Mouse (Mus musculus) CH12.LX (cell line): ENCODE data around the gene Ccdc146. TPM values are rescaled to one million over a fixed set of nuclear protein-coding genes. Genes with fewer than 3 reads are reported as not detected.

Source experiments
- DNase-seq: peaks from one replicate; pipeline ENCODE4 v3.0.0-alpha.2; 2013; ENCODE audit errors: extremely low read depth
- H3K27ac ChIP-seq: 2 replicates; pipeline ENCODE4 v1.5.1; 2012; ENCODE audit warnings: low read depth, mild to moderate bottlenecking, control low read depth, moderate library complexity; ENCODE audit not compliant: insufficient read depth
- H3K27me3 ChIP-seq: replicated peaks from 2 replicates; pipeline ENCODE3; 2012; ENCODE audit warnings: inconsistent platforms
- H3K36me3 ChIP-seq, 2 experiments: replicated peaks in 1 of 2; 2 replicates each; pipeline versions ENCODE3 to v1.6.1; 2012; ENCODE audit warnings: inconsistent platforms in 1 of 2, low read length in 1 of 2, mild to moderate bottlenecking in 1 of 2, mixed read lengths in 1 of 2, moderate library complexity in 1 of 2; ENCODE audit not compliant: control insufficient read depth in 1 of 2, insufficient read depth in 1 of 2
- H3K4me1 ChIP-seq, 2 experiments: 2 replicates each; pipeline ENCODE4 v1.6.1; 2012; ENCODE audit warnings: inconsistent platforms in 1 of 2, moderate library complexity in 1 of 2; ENCODE audit not compliant: insufficient read depth in 2 of 2, control insufficient read depth in 1 of 2
- H3K4me2 ChIP-seq: 2 replicates; pipeline ENCODE4 v1.6.1; 2012; ENCODE audit warnings: low read depth, mild to moderate bottlenecking, control low read depth; ENCODE audit not compliant: poor library complexity, insufficient read depth, severe bottlenecking
- H3K4me3 ChIP-seq, 3 experiments: fragments of 150-350 bp in 1 of 3; sonication (generic) in 1 of 3; replicated peaks in 1 of 3; 2 replicates each; pipeline versions ENCODE3 to v1.5.1; 2011 to 2012; ENCODE audit warnings: low read depth in 2 of 3, low read length in 2 of 3, mild to moderate bottlenecking in 2 of 3, moderate library complexity in 2 of 3, control low read depth in 1 of 3, improper control_type of control experiment in 1 of 3, inconsistent platforms in 1 of 3, mixed read lengths in 1 of 3; ENCODE audit not compliant: poor library complexity in 1 of 3
- H3K79me2 ChIP-seq: replicated peaks from 2 replicates; pipeline ENCODE4 v1.6.1; 2012; ENCODE audit warnings: mild to moderate bottlenecking, moderate library complexity; ENCODE audit not compliant: control insufficient read depth, poor library complexity, insufficient read depth, severe bottlenecking; ENCODE audit errors: extremely low read depth
- H3K9ac ChIP-seq: 2 replicates; pipeline ENCODE4 v1.6.1; 2012; ENCODE audit warnings: low read depth, mild to moderate bottlenecking, control low read depth, moderate library complexity; ENCODE audit not compliant: insufficient read depth
- H3K9me3 ChIP-seq: replicated peaks from 2 replicates; pipeline ENCODE3; 2012; ENCODE audit warnings: low read length, inconsistent platforms, mixed read lengths
- CHD1 ChIP-seq: IDR thresholded peaks from 2 replicates; pipeline ENCODE4 v1.6.1; 2012; ENCODE audit warnings: low read depth, low read length, improper control_type of control experiment, inconsistent platforms
- CHD2 ChIP-seq: IDR thresholded peaks from 2 replicates; pipeline ENCODE4 v1.6.1; 2011; ENCODE audit warnings: low read length, improper control_type of control experiment
- CTCF ChIP-seq, 2 experiments: IDR thresholded peaks in 1 of 2; conservative IDR thresholded peaks in 1 of 2; 2 replicates each; pipeline ENCODE4 v1.5.1; 2011 to 2012; ENCODE audit warnings: low read depth in 2 of 2, low read length in 2 of 2, improper control_type of control experiment in 1 of 2, inconsistent platforms in 1 of 2, mild to moderate bottlenecking in 1 of 2, moderate library complexity in 1 of 2
- E2F4 ChIP-seq: IDR thresholded peaks from 2 replicates; pipeline ENCODE4 v1.6.1; 2011; ENCODE audit warnings: low read depth, low read length, improper control_type of control experiment; ENCODE audit not compliant: insufficient replicate concordance
- EP300 ChIP-seq: IDR thresholded peaks from 2 replicates; pipeline ENCODE4 v1.6.1; 2011; ENCODE audit warnings: low read length, improper control_type of control experiment
- ETS1 ChIP-seq: conservative IDR thresholded peaks from 2 replicates; pipeline ENCODE4 v1.6.1; 2012; ENCODE audit warnings: low read depth, mild to moderate bottlenecking, inconsistent platforms, low read length, improper control_type of control experiment, moderate library complexity
- JUN ChIP-seq: IDR thresholded peaks from 2 replicates; pipeline ENCODE4 v1.6.1; 2011; ENCODE audit warnings: low read depth, mild to moderate bottlenecking, low read length, improper control_type of control experiment, moderate library complexity; ENCODE audit not compliant: insufficient read depth
- JUND ChIP-seq: conservative IDR thresholded peaks from 2 replicates; pipeline ENCODE4 v1.6.1; 2011; ENCODE audit warnings: low read depth, low read length, improper control_type of control experiment
- MAFK ChIP-seq: IDR thresholded peaks from 2 replicates; pipeline ENCODE4 v1.6.1; 2011; ENCODE audit warnings: low read length, improper control_type of control experiment; ENCODE audit not compliant: insufficient replicate concordance
- MEF2A ChIP-seq: IDR thresholded peaks from 2 replicates; pipeline ENCODE4 v1.6.1; 2014; ENCODE audit warnings: low read depth, mild to moderate bottlenecking, inconsistent platforms, low read length, improper control_type of control experiment, borderline replicate concordance
- MYC ChIP-seq: IDR thresholded peaks from 2 replicates; pipeline ENCODE4 v1.6.1; 2011; ENCODE audit warnings: low read depth, mild to moderate bottlenecking, improper control_type of control experiment, low read length
- NRF1 ChIP-seq: IDR thresholded peaks from 2 replicates; pipeline ENCODE4 v1.6.1; 2014; ENCODE audit warnings: low read depth, mild to moderate bottlenecking, inconsistent platforms, low read length, improper control_type of control experiment, moderate library complexity
- POLR2AphosphoS2 ChIP-seq: IDR thresholded peaks from 2 replicates; pipeline ENCODE4 v1.6.1; 2011; ENCODE audit warnings: low read depth, low read length, improper control_type of control experiment
- RCOR1 ChIP-seq: conservative IDR thresholded peaks from 2 replicates; pipeline ENCODE4 v1.6.1; 2012; ENCODE audit warnings: low read depth, mild to moderate bottlenecking, inconsistent platforms, low read length, improper control_type of control experiment
- SMC3 ChIP-seq: IDR thresholded peaks from 2 replicates; pipeline ENCODE4 v1.6.1; 2011; ENCODE audit warnings: low read depth, low read length, improper control_type of control experiment
- TBP ChIP-seq: conservative IDR thresholded peaks from 2 replicates; pipeline ENCODE4 v1.6.1; 2011; ENCODE audit warnings: low read depth, low read length, improper control_type of control experiment
- TCF12 ChIP-seq: IDR thresholded peaks from 2 replicates; pipeline ENCODE4 v1.6.1; 2014; ENCODE audit warnings: low read depth, mild to moderate bottlenecking, inconsistent platforms, low read length, improper control_type of control experiment
- UBTF ChIP-seq: IDR thresholded peaks from 2 replicates; pipeline ENCODE4 v1.6.1; 2012; ENCODE audit warnings: low read depth, mild to moderate bottlenecking, inconsistent platforms, low read length, improper control_type of control experiment, moderate library complexity
- dilution Hi-C: fragments of 300-500 bp; cut with MboI; formaldehyde crosslinking; loops from 2 replicates; pipeline ENCODE4 v1.14.3; 2020; ENCODE audit warnings: low sequenced_read_pairs; ENCODE audit not compliant: extremely low pct_unique_long_range_greater_than_20kb, extremely low pct_ligation_motif_present
- in situ Hi-C: fragments of 300-500 bp; cut with MboI; formaldehyde crosslinking; loops from 3 replicates; pipeline ENCODE4 v1.14.3; 2019; ENCODE audit warnings: low sequenced_read_pairs, low pct_ligation_motif_present, low pct_unique_long_range_greater_than_20kb, mixed read lengths
- polyA plus RNA-seq: library from polyadenylated mRNA; unstranded; fragments of >175 nt; gene quantifications from 2 replicates; pipeline ENCODE4 v1.2.1, GENCODE M21; 2012; ENCODE audit warnings: low read depth; ENCODE audit not compliant: insufficient read length
- total RNA-seq, 2 experiments: library from RNA; depleted of rRNA; stranded (reverse); fragments of 300-350 nt in 1 of 2; fragments of >200 nt in 1 of 2; gene quantifications; 2 replicates each; pipeline ENCODE4 v1.2.3; 2012 to 2014

The Ccdc146 gene
- total and polyA plus RNA-seq, 3 experiments: 0.17 to 0.21 TPM; not detected in 1

DNA sequence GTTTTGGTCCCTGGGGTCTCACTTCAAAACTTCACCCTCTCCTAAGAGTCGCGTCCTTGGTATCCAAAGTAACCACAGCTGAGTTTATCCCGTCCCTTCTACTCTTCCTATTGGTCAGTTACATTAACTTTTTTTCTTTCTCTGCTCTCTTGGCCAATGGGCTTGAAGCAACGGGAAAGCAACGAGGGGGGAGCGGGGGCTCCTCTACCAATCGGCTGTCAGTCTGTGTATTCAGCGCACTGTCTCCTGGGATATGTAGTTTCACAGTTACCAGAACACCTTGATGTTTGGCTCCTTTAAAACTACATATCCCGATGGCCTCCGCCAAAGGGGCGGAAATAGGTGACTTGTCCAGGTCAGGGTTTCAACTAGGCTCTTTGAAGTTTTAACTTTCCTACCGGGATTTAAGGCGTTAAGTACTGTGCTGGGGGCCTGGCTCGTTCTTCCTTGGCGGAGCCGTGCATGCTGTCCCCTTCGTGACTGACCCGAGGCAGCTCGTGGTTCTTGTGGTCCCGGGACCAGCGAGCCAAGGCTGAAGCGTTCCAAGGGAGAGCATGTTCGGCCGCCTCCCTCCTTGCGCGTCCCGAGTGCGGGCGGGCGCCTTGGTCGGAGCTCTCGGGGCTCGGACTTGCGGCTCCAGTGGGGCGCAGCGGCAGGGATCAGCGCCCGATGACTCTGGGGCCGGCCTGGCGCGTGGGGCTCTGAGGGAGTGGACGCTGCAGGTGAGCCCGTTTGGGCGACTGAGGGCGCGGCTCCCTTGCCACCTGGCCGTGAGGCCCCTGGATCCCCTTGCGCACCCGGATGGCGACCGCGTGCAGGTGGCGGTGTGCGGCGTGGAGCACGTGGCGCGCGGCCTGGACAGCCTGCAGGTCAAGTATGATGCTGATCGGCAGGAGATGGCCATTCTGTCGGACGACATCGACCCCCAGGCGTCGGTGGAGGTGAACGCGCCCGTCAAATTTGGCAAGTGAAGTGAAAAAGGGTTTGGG, at the start of gene Ccdc146, which contains the start of gene Fam185a (continued):
- TF ChIP-seq JUND (no peak), TBP (peak; percentile 69; the same call in 1 of the 2 replicates)

DNA sequence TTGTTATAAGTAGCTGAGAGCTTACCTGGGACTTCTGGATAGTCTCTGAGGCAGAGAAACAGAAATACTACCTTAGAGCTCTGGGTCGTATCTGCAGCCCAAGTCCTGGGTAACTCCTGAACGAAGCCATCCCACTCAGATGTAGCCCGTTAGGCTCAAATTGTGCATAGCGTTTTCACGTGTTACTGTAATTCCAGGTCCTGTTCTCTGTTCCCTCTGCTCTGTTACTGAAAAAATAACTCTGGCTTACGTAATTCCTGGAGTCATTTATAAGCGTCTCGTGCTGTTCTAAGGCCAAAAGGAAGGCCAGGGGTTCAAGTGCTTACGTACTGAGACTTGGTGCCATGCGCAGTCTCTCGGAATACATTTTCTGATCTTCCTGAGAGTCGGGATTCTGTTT, 43.6 kb upstream of the Ccdc146 start:
- TF ChIP-seq MAFK (no peak), CTCF (conservative IDR thresholded peaks at IDR 0.05 in 1 of 2, IDR thresholded peaks at IDR 0.05 in 1 of 2; ENCODE audit: low read depth in 2 of 2, low read length in 2 of 2) (no peak), TBP (no peak), EP300 (no peak), SMC3 (no peak), ETS1 (no peak), TCF12 (no peak), JUN (no peak), E2F4 (no peak), NRF1 (no peak), RCOR1 (no peak)
- no peak overlapping the region for H3K4me2 ChIP-seq
- in situ Hi-C loops (no loop called here), dilution Hi-C loops (no loop called here)
- no peaks in the 10 kb centered on the region for H3K9me3 ChIP-seq
- no peaks in the 10 kb centered on the region for H3K27me3 ChIP-seq
- H3K36me3 ChIP-seq: peaks cover 0 to 33% of the 10 kb centered on the region in 2 experiments
- no peak overlapping the region for H3K9ac ChIP-seq
- H3K4me3 ChIP-seq: no peak overlapping the region
- H3K79me2 ChIP-seq: no peaks in the 10 kb centered on the region
- no peak overlapping the region for H3K27ac ChIP-seq
- peaks cover 0 to 6% of the 10 kb centered on the region in 2 experiments; a peak in 1 of 4 replicates for H3K4me1 ChIP-seq
- no peak for DNase-seq

DNA sequence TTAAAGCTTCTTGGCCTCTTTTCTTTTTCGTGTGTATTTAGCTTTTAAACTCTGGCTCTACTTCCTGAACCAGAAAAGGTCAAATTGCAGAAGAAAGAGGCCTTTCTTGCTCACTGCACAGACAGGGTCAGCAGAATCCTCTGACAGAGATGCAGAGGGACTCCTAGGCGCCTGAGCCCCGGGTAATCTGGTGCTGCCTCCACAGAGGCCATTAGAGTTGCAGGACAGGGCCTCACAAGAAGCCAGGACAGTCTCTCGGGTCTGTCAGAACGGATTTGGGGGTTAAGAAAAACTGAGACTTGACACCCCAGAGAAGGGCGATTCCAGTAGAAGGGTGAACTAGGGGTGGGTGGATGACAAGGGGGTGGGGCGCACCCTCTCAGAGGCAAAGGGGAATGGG, 42.9 kb upstream of the Ccdc146 start:
- Histone ChIP-seq H3K4me1 (peaks cover 0 to 6% of the 10 kb centered on the region in 2 experiments; a peak in 1 of 4 replicates), H3K9me3 (no peaks in the 10 kb centered on the region), H3K4me2 (no peak overlapping the region), H3K79me2 (no peaks in the 10 kb centered on the region), H3K9ac (no peak overlapping the region), H3K27me3 (no peaks in the 10 kb centered on the region), H3K27ac (no peak overlapping the region), H3K4me3 (no peak overlapping the region), H3K36me3 (peaks cover 0 to 28% of the 10 kb centered on the region in 2 experiments)
- TF ChIP-seq CHD1 (no peak), CHD2 (no peak), MEF2A (no peak), RCOR1 (no peak), UBTF (no peak), MYC (no peak), POLR2AphosphoS2 (no peak)
- in situ Hi-C loops: no loop called here
- dilution Hi-C loops: no loop called here
- no peak for DNase-seq
